Mouse (Mus musculus) cerebellum, adult 2 months (tissue): Measurements from ENCODE around the gene Cbfa2t3. TPM values are rescaled to one million over a fixed set of nuclear protein-coding genes. Genes with fewer than 3 reads are reported as not detected.

Experiments used
- DNase-seq, 2 experiments: peaks; one replicate each; pipeline ENCODE4 v3.0.0; 2021
- H3K27ac ChIP-seq: fragments of 200-500 bp; 2 replicates; pipeline ENCODE4 v1.5.1; 2012; ENCODE audit warnings: low read length, control low read depth, inconsistent platforms; ENCODE audit not compliant: insufficient read depth
- H3K27me3 ChIP-seq: fragments of 200-500 bp; 2 replicates; pipeline ENCODE4 v1.6.1; 2012; ENCODE audit warnings: inconsistent platforms, mild to moderate bottlenecking, low read length, moderate library complexity; ENCODE audit not compliant: control insufficient read depth, insufficient read depth
- H3K4me1 ChIP-seq: fragments of 200-500 bp; 2 replicates; pipeline ENCODE4 v1.6.1; 2011; ENCODE audit warnings: low read length; ENCODE audit not compliant: control insufficient read depth, insufficient read depth
- H3K4me3 ChIP-seq: fragments of 200-500 bp; replicated peaks from 2 replicates; pipeline ENCODE3; 2011; ENCODE audit warnings: mild to moderate bottlenecking, low read depth, low read length, control low read depth; ENCODE audit not compliant: insufficient read depth
- CTCF ChIP-seq: fragments of 200-500 bp; IDR thresholded peaks from 2 replicates; pipeline ENCODE4 v1.5.1; 2011; ENCODE audit warnings: low read depth, mild to moderate bottlenecking, control low read depth, low read length, moderate library complexity, borderline replicate concordance; ENCODE audit not compliant: insufficient read depth
- POLR2A ChIP-seq: fragments of 200-500 bp; IDR thresholded peaks from 2 replicates; pipeline ENCODE4 v1.6.1; 2011; ENCODE audit warnings: low read length, control low read depth, borderline replicate concordance; ENCODE audit not compliant: insufficient read depth
- WGBS: fragments of 180-500 bp; shearing (Covaris S2); methylation state at CpG from one replicate; pipeline ENCODE4 v1.1.7; 2018; 5-methylcytosine and 5-hydroxymethylcytosine counted together
- polyA plus RNA-seq: library from polyadenylated mRNA; depleted of rRNA; stranded (reverse); fragments of >200 nt; gene quantifications from 2 replicates; pipeline ENCODE4 v1.2.3, GENCODE M21; 2012

The Cbfa2t3 gene
- polyA plus RNA-seq, 1 experiment: 17.7 TPM

DNA sequence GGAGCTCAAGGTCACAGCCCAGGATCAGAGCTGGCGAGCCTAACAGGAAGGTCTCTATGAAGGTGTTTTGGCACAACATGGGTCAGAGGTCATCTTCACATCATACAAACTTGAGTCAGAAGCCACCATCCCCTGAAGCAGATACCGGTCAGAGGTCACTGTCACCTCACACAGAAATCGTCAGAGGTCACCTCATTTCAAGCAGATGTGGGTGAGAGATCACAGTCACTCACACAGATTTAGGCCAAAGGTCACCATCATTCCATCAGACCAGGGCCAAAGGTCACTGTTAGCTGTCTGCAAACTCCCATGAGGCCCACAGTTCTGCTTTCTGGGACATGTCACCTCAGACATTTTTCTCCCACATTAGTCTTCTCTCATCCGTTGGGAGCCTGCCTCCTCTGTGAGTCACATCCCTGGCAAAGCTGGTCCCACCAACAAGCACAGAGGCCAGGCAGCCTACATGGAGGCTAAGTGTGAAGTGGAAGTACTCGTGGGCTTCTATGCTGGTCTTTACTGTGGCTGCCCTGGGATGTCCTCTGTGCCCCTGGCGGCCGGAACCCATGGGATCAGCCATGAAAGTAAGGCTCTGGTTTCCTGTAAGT, 3.4 kb downstream of the Cbfa2t3 start:
- WGBS: 82% methylated on average over 7 of the region's 7 CpGs
- Histone ChIP-seq H3K27me3 (no peaks in the 10 kb centered on the region), H3K4me1 (peaks cover 18% of the 10 kb centered on the region), H3K27ac (no peak overlapping the region), H3K4me3 (no peak overlapping the region)
- TF ChIP-seq POLR2A (no peak), CTCF (no peak)
- no peak for DNase-seq

GRCm38 (mm10) chr8:122692152-122692551, 6.8 kb downstream of the Cbfa2t3 start:
- 87% methylated on average over 8 of the region's 8 CpGs for WGBS
- no peak overlapping the region for H3K27ac ChIP-seq
- no peak overlapping the region for H3K4me3 ChIP-seq
- TF ChIP-seq POLR2A: no peak
- TF ChIP-seq CTCF: no peak
- peaks cover 6% of the 10 kb centered on the region for H3K4me1 ChIP-seq
- no peaks in the 10 kb centered on the region for H3K27me3 ChIP-seq
- no peak for DNase-seq

DNA sequence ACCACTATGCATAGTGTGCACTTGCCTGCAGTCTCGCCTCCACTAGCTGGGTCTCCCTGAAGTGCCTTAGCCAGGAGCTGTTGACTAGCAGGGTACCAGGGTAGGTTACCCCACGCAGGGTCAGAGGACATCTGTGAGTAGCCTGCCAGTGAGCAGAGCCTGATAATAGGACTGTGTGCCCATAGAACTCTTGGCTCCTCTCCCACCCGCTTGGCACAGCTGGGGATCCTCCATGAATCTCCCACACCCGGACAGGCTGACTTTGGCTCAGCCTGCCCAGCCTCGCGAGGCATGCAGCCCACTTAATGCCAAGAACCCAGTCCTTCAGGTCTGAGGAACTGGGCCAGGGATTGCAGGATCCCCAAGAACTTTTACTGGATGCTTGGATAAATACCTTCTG, 7.9 kb downstream of the Cbfa2t3 start:
- Histone ChIP-seq H3K27ac (no peak overlapping the region), H3K4me3 (no peak overlapping the region), H3K4me1 (peaks cover 9% of the 10 kb centered on the region), H3K27me3 (no peaks in the 10 kb centered on the region)
- TF ChIP-seq POLR2A: no peak
- no peak for TF ChIP-seq CTCF
- no peak for DNase-seq
- 37% methylated on average over 6 of the region's 6 CpGs for WGBS

DNA sequence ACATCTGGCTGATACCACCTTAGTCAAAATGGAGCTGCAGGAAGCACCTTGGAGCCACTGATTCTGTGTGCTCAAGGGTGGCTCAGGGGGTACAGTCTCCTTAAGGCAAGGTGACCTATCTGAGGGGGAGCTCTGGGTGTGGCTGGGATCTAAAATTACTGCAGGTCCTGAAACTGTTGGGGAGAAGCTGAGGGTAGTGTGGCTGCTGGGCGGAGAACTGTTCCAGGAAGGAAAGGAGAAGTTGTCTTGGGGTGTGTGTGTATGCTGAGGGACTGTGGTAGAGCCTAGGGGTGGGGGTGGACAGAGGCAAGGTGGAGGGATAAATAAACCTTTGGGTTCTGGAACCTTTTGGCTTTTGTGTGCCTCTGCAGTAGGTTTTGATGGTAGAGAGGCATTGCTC, 9.6 kb downstream of the Cbfa2t3 start:
- 94% methylated on average over 1 of the region's 1 CpGs for WGBS
- Histone ChIP-seq H3K27ac (no peak overlapping the region), H3K4me1 (peaks cover 18% of the 10 kb centered on the region), H3K4me3 (no peak overlapping the region), H3K27me3 (no peaks in the 10 kb centered on the region)
- no peak for TF ChIP-seq POLR2A
- no peak for TF ChIP-seq CTCF
- DNase-seq: no peak

- Histone ChIP-seq H3K27me3 (no peaks in the 10 kb centered on the region), H3K4me1 (peaks cover 18% of the 10 kb centered on the region), H3K27ac (no peak overlapping the region), H3K4me3 (no peak overlapping the region)
- 90% methylated on average over 9 of the region's 9 CpGs for WGBS
- TF ChIP-seq CTCF (no peak), POLR2A (no peak)
- DNase-seq: no peak
Measured at GRCm38 (mm10) chr8:122686879-122687278, 12.0 kb downstream of the Cbfa2t3 start.

- Histone ChIP-seq H3K4me1 (peaks cover 12% of the 10 kb centered on the region), H3K27me3 (no peaks in the 10 kb centered on the region), H3K4me3 (no peak overlapping the region), H3K27ac (no peak overlapping the region)
- peak; percentile 42 to 69 for DNase-seq
- WGBS: 56% methylated on average over 19 of the region's 19 CpGs
- TF ChIP-seq POLR2A (no peak), CTCF (peak; percentile 4; the same call in 1 of the 2 replicates)
Measured at GRCm38 (mm10) chr8:122685097-122685861, 13.6 kb downstream of the Cbfa2t3 start.

DNA sequence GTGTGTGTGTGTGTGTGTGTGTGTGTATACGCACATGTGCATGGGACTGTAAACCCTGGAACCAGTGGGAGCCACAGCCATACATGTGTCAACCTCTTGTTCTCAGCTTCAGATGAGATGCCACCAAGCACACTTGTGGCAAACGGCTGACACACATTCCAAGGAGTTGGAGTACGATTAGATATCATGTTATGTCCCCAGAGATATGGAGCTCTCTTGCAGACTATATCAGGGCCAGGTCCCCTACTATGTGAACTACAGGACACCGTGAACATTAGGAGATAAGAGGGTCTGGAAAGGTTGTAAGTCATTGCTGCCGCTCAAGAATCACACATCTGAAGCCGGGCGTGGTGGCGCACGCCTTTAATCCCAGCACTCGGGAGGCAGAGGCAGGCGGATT, 16.1 kb downstream of the Cbfa2t3 start:
- TF ChIP-seq POLR2A (no peak), CTCF (no peak)
- peaks cover 15% of the 10 kb centered on the region for H3K4me1 ChIP-seq
- no peak overlapping the region for H3K4me3 ChIP-seq
- no peak overlapping the region for H3K27ac ChIP-seq
- no peaks in the 10 kb centered on the region for H3K27me3 ChIP-seq
- 95% methylated on average over 11 of the region's 11 CpGs for WGBS
- no peak for DNase-seq

DNA sequence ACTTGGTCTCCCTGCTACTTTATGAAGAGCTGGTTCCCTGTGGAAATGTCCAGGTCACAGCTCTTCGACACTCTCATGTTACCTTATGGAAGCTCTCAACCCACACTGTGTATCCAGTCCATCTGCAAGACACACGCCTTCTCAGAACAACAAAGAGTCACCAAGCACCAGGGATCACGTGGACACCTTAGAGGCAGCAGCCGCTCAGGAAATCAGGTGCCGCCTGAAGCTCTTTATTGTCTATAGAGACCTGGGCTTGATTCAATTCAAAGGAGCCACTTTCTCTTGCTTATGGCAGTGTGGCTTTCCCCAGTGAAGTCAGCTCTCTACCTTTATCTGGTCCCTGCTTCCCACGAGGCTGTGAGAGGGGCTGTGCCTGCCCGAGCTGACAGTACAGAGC, 18.7 kb downstream of the Cbfa2t3 start:
- Histone ChIP-seq H3K27ac (no peak overlapping the region), H3K4me3 (no peak overlapping the region), H3K4me1 (peaks cover 12% of the 10 kb centered on the region), H3K27me3 (no peaks in the 10 kb centered on the region)
- no peak for DNase-seq
- TF ChIP-seq CTCF (no peak), POLR2A (no peak)
- WGBS: 77% methylated on average over 7 of the region's 7 CpGs
